Mouse (Mus musculus) embryonic stem cell, embryonic (primary cell): ENCODE measurements around the gene Rassf8.

Experiments used
- CTCF ChIA-PET, 4 experiments: fragments of 300-600 bp in 2 of 4; fragments of 350-600 bp in 2 of 4; sonication (Branson Sonifier 250); formaldehyde crosslinking; loops; one replicate each; lab custom pipeline; 2022; ENCODE audit warnings: inconsistent platforms in 2 of 4; lab: Charles Lee
- POLR2A ChIA-PET, 4 experiments: fragments of 300-600 bp in 2 of 4; fragments of 350-600 bp in 2 of 4; sonication (Branson Sonifier 250); formaldehyde crosslinking; loops; one replicate each; lab custom pipeline; 2022; ENCODE audit warnings: antibody characterized with exemption in 4 of 4, inconsistent platforms in 1 of 4; lab: Charles Lee

The Rassf8 gene

DNA sequence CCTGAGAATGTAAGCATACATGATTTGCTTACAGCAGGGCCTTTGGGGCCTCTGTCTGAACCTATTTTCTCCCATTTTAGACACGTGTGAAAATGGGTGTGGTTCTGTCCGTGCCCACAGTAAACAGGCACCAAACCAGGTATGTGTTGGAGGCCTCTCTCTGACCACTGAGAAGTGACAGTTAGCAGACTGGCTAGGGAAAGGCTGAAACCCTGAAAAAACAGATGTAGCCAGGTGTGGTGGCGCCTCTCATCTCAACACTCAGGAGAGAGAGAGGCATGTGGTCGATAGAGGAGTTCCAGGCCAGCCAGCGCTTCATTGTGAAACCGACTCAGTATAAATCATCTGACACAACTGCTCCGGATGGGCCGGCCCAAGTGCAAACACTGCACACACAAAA is 111.9 kb downstream of the Rassf8 start:
- ChIA-PET POLR2A (no interaction called here), CTCF (no interaction called here)

DNA sequence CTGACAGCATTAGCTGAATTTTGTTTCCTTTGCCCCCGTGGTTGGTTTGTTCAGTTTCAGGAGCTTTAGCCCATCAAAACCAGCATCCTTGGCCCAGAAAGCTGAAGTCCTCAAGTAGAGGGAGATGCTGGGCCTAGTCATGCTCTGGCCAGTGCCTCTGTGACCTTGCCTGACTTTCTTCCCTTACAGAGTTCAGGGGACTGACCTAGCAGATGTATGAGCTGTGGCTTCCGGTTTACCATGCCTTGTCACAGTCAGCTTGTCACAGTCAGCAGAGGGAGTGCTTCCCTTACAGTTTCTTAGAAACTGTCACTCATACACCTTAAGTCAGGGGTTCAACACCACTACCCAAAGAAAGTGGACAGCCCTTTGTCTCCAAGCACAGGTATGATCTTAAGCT is 113.8 kb downstream of the Rassf8 start:
- ChIA-PET POLR2A (interaction anchor here in 2 of 4 experiments (0.5 to 1.9 kb wide), 4 partner anchors 9 to 138 kb away, joined by 3 to 10 read pairs (median 4); no protein-coding TSS in a partner anchor), CTCF (no interaction called here)

DNA sequence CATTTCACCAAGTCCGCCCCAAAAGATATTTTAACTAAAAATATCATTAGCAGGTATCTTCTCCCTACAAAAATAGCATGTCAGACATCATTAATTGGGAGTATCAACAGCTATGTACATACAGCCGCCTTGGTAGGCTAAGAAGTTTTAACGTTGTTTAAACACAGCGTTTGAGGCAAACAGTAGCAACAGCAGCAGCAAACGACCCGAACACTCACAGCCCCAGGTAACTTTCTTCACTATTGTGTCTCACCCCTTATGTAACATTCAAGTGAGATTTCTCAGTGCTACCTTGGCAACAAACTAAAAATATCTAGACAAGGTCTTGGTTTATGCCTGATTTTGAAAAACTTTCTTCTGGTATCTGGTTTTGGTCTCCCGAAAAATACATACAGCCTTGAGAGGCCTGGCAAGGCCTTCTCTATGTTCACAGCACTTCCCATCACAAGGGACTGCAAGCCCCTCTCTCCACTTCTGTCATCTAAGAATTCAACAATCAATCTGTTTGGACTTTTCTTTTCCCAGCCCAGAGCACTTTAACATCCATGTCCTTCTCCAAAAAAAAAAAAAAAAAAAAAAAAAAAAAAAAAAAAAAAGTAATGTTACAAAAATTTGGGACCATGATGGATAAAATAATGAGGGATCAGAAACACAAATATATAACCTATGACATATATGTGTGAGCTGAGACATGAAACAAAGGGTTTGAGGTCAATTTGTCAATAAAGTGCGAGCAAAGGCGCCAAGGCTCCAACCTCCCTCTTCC is 115.1 kb downstream of the Rassf8 start:
- POLR2A ChIA-PET = interaction anchor here in 1 of 4 experiments (1.5 kb wide), 1 partner anchor 11 kb away, joined by 3 read pairs; no protein-coding TSS in a partner anchor

DNA sequence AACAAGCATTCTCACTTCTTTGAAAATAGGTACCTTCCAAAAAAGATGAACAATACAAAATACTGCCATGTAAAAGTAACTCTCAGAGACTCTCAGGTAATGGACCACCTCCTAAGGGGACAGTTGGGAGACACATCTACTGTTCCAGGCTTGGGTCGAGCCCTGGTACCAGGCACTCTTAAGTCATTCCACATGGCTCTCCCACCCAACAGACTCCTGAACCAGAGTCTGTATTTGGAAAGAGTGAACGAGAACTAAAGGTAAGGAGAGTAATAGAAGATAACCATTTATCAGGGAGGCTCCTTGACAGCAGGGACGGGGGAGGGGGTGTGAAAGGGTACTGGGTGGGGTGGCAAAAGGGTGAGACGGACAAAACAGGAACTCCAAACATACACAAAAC is 115.8 kb downstream of the Rassf8 start:
- ChIA-PET POLR2A (interaction anchor here in 2 of 4 experiments (1.7 to 5.2 kb wide), 3 partner anchors 7 to 12 kb away, joined by 4 to 48 read pairs (median 12); no protein-coding TSS in a partner anchor), CTCF (no interaction called here)

More for the DNA sequence above, 115.1 kb downstream of the Rassf8 start:
- CTCF ChIA-PET = no interaction called here

DNA sequence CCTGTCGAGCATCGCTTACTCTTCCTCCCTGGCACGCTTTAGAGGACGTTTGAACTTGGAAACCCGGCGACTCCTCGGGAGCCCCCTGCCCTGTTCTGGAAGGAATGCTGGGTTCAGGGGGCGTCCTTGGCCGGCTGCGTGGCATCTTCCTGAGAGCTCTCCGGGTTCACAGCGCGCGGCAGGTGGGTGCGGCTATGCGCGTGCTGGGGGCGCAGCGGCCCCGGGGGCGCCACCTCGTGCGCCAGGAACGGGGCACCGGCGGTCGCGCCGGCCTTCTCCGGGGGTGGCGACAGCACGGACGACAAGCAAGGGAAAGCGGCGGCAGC is 116.2 kb downstream of the Rassf8 start:
- CTCF ChIA-PET = no interaction called here
- POLR2A ChIA-PET = interaction anchor here in 2 of 4 experiments (1.1 to 5.2 kb wide), 6 partner anchors 7 to 127 kb away, joined by 3 to 48 read pairs (median 6); no protein-coding TSS in a partner anchor

DNA sequence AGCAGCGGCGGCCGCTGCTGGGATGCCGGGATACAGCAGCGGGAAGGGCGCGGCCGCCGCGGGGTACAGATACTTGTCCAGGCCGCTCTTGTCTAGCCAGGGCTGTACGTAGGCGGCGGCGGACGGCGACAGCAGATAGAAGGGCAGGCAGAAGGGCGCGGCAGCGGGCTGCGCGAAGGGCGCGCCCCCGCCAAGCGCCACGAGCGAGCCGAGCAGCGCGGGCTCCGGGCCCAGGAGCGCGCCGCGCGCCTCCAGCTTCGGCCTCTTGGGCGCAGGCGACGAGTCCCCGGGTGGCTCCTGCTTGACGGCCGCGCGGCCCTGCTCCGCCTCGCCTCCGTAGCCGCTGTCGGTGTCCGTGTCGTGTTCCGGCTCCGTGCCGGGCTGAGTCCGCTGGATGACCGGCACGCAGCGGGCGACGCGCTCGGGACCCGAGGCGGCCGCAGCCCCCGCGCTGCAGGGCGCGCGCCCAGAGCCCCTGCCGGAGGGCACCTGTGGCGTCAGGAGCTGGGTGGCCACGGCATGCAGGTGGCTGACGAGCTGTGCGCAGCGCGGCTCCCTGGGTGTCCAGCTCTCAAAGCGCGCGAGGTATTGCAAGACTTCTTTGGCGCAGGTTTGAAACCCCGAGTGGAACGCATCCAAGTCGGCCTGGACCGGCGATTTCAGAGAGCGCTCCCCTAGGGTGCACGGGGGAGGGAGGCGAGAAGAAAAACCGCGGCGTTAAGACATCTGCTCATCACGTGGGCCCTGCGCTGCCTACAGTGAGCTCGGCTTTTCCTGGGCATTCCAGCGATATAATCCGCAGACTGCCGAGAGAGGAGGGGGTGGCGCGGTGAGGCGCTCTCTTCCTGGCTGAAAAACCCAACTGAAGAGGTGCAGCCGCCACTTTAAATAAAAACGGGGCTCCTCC is 116.8 kb downstream of the Rassf8 start:
- ChIA-PET POLR2A (interaction anchor here in 2 of 4 experiments (0.7 to 5.2 kb wide), 16 partner anchors 8 to 652 kb away, joined by 3 to 48 read pairs (median 4); partner anchors contain the start of genes Casc1 (in 1 of the 2) and Etfrf1 (in 1 of the 2)), CTCF (interaction anchor here in 1 of 4 experiments (0.6 kb wide), 1 partner anchor 521 kb away, joined by 7 read pairs; no protein-coding TSS in a partner anchor)

DNA sequence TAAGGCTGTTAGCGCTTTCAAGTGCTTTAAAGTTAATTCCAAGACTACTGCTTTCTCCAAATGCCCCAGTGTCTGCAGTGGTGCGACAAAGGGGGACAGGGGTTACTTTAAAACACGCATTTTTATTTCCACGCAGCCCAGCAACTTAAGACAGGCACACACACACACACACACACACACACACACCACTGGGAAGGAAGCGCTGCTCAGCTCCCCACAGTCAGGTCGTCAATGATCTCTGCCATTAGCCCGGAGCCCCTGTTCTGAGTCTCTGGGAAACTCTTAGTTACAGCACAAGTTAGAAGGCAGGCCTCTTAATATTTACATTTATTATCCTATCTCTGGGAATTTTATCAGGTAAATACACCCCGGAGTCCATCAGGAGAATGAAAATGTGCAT is 117.6 kb downstream of the Rassf8 start:
- ChIA-PET POLR2A (interaction anchor here in 2 of 4 experiments (0.6 to 5.2 kb wide), 15 partner anchors 9 to 716 kb away, joined by 3 to 48 read pairs (median 4); no protein-coding TSS in a partner anchor), CTCF (interaction anchor here in 1 of 4 experiments (0.6 kb wide), 1 partner anchor 18 kb away, joined by 4 read pairs; no protein-coding TSS in a partner anchor)

DNA sequence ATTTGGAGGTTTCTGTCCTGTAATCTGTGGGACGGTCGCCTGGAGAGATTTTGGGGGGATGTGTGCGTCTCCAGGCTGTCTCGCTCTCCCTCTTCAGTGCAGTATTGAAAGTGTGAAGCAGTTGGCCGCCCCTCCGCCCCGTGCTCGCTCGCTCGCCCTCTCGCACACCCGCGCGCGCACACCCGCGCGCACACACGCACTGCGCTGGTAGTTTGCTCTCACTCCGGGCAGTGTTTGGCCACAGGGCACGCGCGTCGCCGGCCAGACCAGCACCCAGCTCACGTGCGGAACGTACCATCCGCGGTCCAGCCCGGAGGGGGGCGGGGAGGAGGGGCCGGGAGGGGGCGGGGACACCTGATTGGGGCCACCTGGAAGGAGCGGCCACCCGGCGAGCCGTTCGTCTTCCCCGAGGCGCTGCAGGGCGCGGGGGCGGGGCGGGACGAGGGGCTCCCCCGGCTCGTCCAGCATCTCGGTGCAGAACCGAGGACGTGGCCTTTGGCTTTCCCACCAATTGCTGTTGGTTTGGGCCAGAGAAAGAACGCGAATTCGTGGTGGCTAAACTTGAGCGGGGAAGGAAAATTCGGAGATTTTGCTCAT is 118.8 kb downstream of the Rassf8 start, which contains the start of gene Bhlhe41:
Gene Bhlhe41, minus strand, starts transcription at position 270 of the 597 bp plus-strand sequence.
- POLR2A ChIA-PET = interaction anchor here in 3 of 4 experiments (0.5 to 5.2 kb wide), 9 partner anchors 10 to 830 kb away, joined by 3 to 48 read pairs (median 3); no protein-coding TSS in a partner anchor

DNA sequence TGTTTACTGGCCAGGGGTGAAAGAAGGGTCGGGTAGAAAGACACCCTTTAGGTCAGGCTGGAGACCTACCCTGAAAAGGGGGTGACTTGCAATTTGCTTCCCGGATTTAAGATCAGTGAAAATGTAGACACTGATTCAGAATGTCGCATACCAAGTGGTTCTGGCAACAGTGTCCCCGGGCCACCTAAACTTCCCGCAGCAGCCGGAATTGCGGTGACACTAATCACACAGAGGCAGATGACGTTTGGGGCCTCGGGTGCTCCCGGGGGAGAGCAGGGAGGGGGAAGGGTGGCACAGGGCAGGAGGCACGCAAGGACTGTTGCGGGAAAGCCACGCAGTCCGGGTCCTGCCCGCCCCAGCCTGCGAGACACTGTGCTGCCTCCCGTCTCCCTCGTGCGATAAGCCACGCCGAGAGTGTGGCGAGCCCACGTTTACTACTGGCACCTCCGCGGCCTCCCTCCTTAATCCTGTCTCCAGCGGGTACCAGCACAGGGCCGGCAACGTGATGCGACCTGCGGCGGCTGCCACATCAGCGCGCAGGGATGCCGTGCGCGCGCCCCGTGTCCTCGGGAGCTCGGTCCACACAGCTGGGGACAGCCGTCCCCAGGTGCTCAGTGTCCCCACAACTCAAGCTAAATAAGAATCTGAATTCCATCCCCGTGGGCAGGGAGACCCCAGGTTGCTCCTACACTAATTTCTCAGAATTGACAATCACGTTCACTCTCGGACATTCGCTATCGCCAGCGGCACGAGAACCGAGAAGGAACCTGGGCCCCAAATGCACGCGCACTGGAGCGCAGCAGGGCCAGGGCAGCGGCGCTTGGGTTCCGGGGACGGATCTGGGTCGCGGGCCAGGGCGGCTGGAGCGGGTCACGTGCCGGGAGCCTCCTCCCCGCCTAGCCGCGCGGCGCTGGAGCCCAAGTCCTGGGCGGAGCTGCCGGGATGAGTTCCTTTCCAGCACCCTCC is 119.6 kb downstream of the Rassf8 start:
- POLR2A ChIA-PET = interaction anchor here in 3 of 4 experiments (0.5 to 5.2 kb wide), 9 partner anchors 9 to 594 kb away, joined by 3 to 48 read pairs (median 4); no protein-coding TSS in a partner anchor
- CTCF ChIA-PET = interaction anchor here in 1 of 4 experiments (0.7 to 0.8 kb wide), 2 partner anchors 36 to 441 kb away, joined by 3 read pairs; no protein-coding TSS in a partner anchor

More for the DNA sequence above, 118.8 kb downstream of the Rassf8 start, which contains the start of gene Bhlhe41:
- CTCF ChIA-PET = interaction anchor here in 2 of 4 experiments (0.6 to 0.7 kb wide), 2 partner anchors 371 to 442 kb away, joined by 3 read pairs; no protein-coding TSS in a partner anchor

DNA sequence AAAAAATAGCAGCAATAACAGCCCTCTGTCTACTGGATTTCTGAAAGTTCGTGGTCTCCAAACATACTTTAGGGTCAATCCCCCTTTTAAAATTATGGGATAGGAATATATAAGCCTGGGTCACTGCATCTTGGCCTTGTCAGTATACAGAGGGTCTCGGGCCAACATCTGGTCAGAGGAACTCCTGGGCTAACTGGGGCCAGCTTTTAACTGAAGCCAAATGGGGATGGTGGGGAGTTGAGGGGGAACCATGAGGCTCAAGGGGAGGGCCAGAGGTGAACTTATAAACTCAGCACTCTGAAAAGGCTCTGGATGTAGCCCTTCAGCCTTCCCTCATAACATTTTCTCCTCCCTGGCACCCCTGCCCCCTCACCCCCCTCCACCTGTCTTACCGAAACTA is 120.6 kb downstream of the Rassf8 start:
- POLR2A ChIA-PET = interaction anchor here in 3 of 4 experiments (0.5 to 5.2 kb wide), 6 partner anchors 8 to 593 kb away, joined by 3 to 48 read pairs (median 5); no protein-coding TSS in a partner anchor
- CTCF ChIA-PET = no interaction called here
